Mouse (Mus musculus) forebrain, embryonic 14.5 days (tissue): ENCODE measurements around the gene Fgfr2. TPM values are rescaled to one million over a fixed set of nuclear protein-coding genes. Genes with fewer than 3 reads are reported as not detected.

Experiments
- ATAC-seq: fragments of 200-750 bp; cut with Nextera tagmentation; 2 replicates; pipeline ENCODE4 v1.8.0; 2017; ENCODE audit warnings: mild to moderate bottlenecking, moderate library complexity
- DNase-seq: peaks from one replicate; pipeline ENCODE4 v3.0.0-alpha.2; 2015; ENCODE audit warnings: low spot score
- H3K27ac ChIP-seq: fragments of 300-500 bp; sonication (generic); 2 replicates; pipeline ENCODE4 v1.5.1; 2014; ENCODE audit warnings: low read depth, mild to moderate bottlenecking, control low read depth, low read length, moderate library complexity
- H3K27me3 ChIP-seq: fragments of 300-500 bp; sonication (generic); replicated peaks from 2 replicates; pipeline ENCODE4 v1.6.1; 2014; ENCODE audit warnings: low read length, control low read depth, mixed read lengths; ENCODE audit not compliant: control insufficient read depth, insufficient read depth
- H3K36me3 ChIP-seq: fragments of 300-500 bp; sonication (generic); 2 replicates; pipeline ENCODE4 v1.6.1; 2014; ENCODE audit warnings: low read length, control low read depth; ENCODE audit not compliant: control insufficient read depth, insufficient read depth
- H3K4me1 ChIP-seq: fragments of 300-500 bp; sonication (generic); 2 replicates; pipeline ENCODE4 v1.6.1; 2014; ENCODE audit warnings: antibody characterized with exemption, low read length, control low read depth; ENCODE audit not compliant: control insufficient read depth, insufficient read depth
- H3K4me2 ChIP-seq: fragments of 300-500 bp; sonication (generic); 2 replicates; pipeline ENCODE4 v1.6.1; 2014; ENCODE audit warnings: mild to moderate bottlenecking, control low read depth, low read length
- H3K4me3 ChIP-seq: fragments of 300-500 bp; sonication (generic); 2 replicates; pipeline ENCODE4 v1.5.1; 2014; ENCODE audit warnings: low read depth, low read length, control low read depth
- H3K9ac ChIP-seq: fragments of 300-500 bp; sonication (generic); 2 replicates; pipeline ENCODE4 v1.6.1; 2014; ENCODE audit warnings: mild to moderate bottlenecking, low read length, control low read depth, moderate library complexity
- H3K9me3 ChIP-seq: fragments of 300-500 bp; sonication (generic); replicated peaks from 2 replicates; pipeline ENCODE4 v1.6.1; 2016; ENCODE audit warnings: low read length, control low read depth, mixed read lengths; ENCODE audit not compliant: control insufficient read depth
- WGBS: fragments of 180-500 bp; shearing (Covaris S2); extraction: QIAGEN DNeasy Blood & Tissue Kit; methylation state at CpG from one replicate; pipeline ENCODE4 v1.1.7; 2014; 5-methylcytosine and 5-hydroxymethylcytosine counted together
- polyA plus RNA-seq: library from polyadenylated mRNA; unstranded; fragments of >200 nt; fragmentation: Nextera tagmentation; extraction: Ambion mirVana; gene quantifications from 2 replicates; pipeline ENCODE4 v1.2.1, GENCODE M21; 2014

Gene Fgfr2
- polyA plus RNA-seq, 1 experiment from 2014 or later = 35.9 TPM

- Histone ChIP-seq H3K4me2 (no peak overlapping the region), H3K27ac (no peak overlapping the region), H3K27me3 (no peaks in the 10 kb centered on the region), H3K9ac (no peak overlapping the region), H3K9me3 (no peaks in the 10 kb centered on the region), H3K4me1 (peaks cover 6% of the 10 kb centered on the region), H3K36me3 (no peaks in the 10 kb centered on the region), H3K4me3 (no peak overlapping the region)
- ATAC-seq (no peak), DNase-seq (no peak)
- WGBS = 33% methylated on average over 5 of the region's 5 CpGs
Observed at GRCm38 (mm10) chr7:132258216-132258615, 864.9 kb downstream of the Fgfr2 start.

- no peaks in the 10 kb centered on the region for H3K27me3 ChIP-seq
- H3K4me2 ChIP-seq = no peak overlapping the region
- DNase-seq = peak; percentile 79
- H3K27ac ChIP-seq = peak overlapping the region; percentile 78
- WGBS = 76% methylated on average over 5 of the region's 5 CpGs
- peak; percentile 83 for ATAC-seq
- H3K9me3 ChIP-seq = no peaks in the 10 kb centered on the region
- peaks cover 1% of the 10 kb centered on the region for H3K4me1 ChIP-seq
- no peaks in the 10 kb centered on the region for H3K36me3 ChIP-seq
- no peak overlapping the region for H3K9ac ChIP-seq
- H3K4me3 ChIP-seq = no peak overlapping the region
Observed at GRCm38 (mm10) chr7:132253513-132253912, 869.6 kb downstream of the Fgfr2 start.

GRCm38 (mm10) chr7:132253078-132253477 lies 870.1 kb downstream of the Fgfr2 start:
- DNase-seq (no peak), ATAC-seq (peak; percentile 49; the same call in 1 of the 2 replicates)
- H3K27ac ChIP-seq = peak overlapping the region; percentile 78
- no peaks in the 10 kb centered on the region for H3K36me3 ChIP-seq
- WGBS = 66% methylated on average over 4 of the region's 4 CpGs
- no peak overlapping the region for H3K9ac ChIP-seq
- no peak overlapping the region for H3K4me3 ChIP-seq
- H3K27me3 ChIP-seq = no peaks in the 10 kb centered on the region
- peaks cover 6% of the 10 kb centered on the region for H3K4me1 ChIP-seq
- H3K9me3 ChIP-seq = no peaks in the 10 kb centered on the region
- H3K4me2 ChIP-seq = no peak overlapping the region

DNA sequence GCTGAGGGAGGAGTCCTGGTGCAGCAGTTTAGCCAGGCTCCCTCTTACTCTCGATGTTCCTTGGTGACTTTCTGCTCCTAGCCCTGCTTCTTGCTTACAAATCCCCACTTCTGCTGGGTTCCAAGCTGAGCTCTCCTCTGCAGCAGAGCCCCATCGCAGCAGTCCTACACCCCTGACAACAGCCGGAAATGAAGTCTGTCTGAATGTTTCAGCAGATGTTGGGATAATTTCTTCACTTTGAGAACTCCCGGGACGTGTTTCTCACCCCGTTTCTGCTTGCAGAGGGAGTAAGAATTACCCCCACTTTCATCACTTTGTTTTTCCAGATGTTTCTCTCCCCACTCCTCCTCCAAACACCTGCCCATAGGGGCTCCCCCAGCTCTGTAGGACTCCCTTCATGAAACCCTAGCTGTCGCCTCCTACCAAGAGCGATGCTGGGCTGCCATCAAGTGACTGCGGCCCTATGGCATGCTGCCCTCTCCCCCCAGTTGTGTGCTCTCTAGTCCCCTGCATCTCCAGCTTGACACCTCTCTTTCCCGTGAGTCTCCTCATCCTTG lies 873.5 kb downstream of the Fgfr2 start:
- ATAC-seq (no peak), DNase-seq (no peak)
- no peaks in the 10 kb centered on the region for H3K27me3 ChIP-seq
- no peak overlapping the region for H3K4me2 ChIP-seq
- no peak overlapping the region for H3K27ac ChIP-seq
- no peak overlapping the region for H3K4me3 ChIP-seq
- no peaks in the 10 kb centered on the region for H3K36me3 ChIP-seq
- H3K9me3 ChIP-seq = no peaks in the 10 kb centered on the region
- peaks cover 26% of the 10 kb centered on the region for H3K4me1 ChIP-seq
- 77% methylated on average over 10 of the region's 10 CpGs for WGBS
- H3K9ac ChIP-seq = no peak overlapping the region

DNA sequence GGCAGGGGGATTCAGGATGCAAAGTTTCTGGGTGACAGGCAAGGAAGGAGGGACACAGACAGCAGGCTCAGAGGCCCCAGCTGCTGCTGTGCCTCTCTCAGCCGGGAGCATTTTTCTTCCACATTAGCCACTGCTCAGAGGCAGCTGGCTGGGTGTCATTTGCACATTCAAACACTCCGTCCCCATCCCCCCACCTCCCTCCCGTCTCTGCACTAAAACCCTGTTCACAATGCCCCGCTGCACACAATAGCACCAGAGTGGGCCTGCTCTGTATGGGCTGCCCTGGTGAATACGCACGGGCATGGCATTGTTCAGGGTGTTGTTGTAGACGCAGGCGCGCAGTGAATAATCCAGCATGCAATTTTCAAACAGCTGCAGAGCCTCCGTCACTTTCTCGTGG lies 875.6 kb downstream of the Fgfr2 start:
- Histone ChIP-seq H3K9ac (peak overlapping the region; percentile 29; the same call in 1 of the 2 replicates), H3K4me2 (peak overlapping the region; percentile 25), H3K4me3 (no peak overlapping the region), H3K27ac (peak overlapping the region; percentile 85), H3K36me3 (no peaks in the 10 kb centered on the region), H3K9me3 (no peaks in the 10 kb centered on the region), H3K4me1 (peaks cover 26% of the 10 kb centered on the region), H3K27me3 (no peaks in the 10 kb centered on the region)
- 2% methylated on average over 11 of the region's 11 CpGs for WGBS
- ATAC-seq (peak; percentile 94), DNase-seq (peak; percentile 94)

DNA sequence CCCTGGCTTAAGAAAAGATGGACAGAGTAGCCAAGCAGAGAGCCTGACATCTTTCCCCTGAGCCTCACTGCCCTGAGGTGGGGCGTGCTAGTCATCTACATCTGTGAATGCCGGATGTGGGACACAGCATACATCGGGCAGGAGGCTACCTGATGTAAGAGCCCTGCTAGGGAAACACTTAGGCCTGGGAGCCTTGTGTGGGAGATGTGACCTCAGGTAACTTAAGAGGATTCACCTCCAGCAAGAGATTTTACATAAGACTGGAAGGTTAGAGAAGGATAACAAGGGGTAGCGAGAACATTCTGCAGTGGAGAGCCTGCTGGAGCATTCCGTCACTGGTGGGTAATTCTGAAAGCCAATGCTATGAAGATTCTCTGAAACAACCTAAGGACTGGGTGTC lies 876.1 kb downstream of the Fgfr2 start:
- Histone ChIP-seq H3K4me2 (peak overlapping the region; percentile 25), H3K4me3 (no peak overlapping the region), H3K36me3 (no peaks in the 10 kb centered on the region), H3K27me3 (no peaks in the 10 kb centered on the region), H3K4me1 (peaks cover 26% of the 10 kb centered on the region), H3K27ac (peak overlapping the region; percentile 85), H3K9ac (peak overlapping the region; percentile 29; the same call in 1 of the 2 replicates), H3K9me3 (no peaks in the 10 kb centered on the region)
- WGBS = 39% methylated on average over 5 of the region's 5 CpGs
- DNase-seq = no peak
- ATAC-seq = peak; percentile 9; the same call in 1 of the 2 replicates

DNA sequence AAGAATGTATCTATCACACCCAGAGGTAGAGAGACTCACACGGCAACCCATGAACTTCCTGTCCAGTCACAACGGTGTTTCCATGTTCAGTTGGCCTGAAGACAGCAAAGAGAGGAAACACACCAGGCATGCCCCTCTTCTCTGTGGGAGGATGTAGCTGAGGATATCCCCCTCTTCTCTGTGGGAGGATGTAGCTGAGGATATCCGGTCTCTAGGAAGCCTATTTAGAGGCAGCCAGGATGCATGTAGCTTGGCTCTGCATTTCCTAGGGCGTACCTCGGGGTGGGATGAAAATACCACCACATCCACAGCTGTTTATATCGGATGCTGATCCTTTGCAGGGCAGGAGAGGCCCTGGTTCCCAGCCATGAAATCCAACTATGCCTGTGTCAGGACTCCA lies 877.4 kb downstream of the Fgfr2 start:
- DNase-seq = no peak
- no peak overlapping the region for H3K4me2 ChIP-seq
- H3K4me1 ChIP-seq = peaks cover 26% of the 10 kb centered on the region
- H3K9me3 ChIP-seq = no peaks in the 10 kb centered on the region
- no peak for ATAC-seq
- H3K4me3 ChIP-seq = no peak overlapping the region
- no peak overlapping the region for H3K9ac ChIP-seq
- 0 out of 2 replicates have a peak, but pooled peaks cover 7% of the 10 kb centered on the region for H3K36me3 ChIP-seq
- 87% methylated on average over 6 of the region's 6 CpGs for WGBS
- no peaks in the 10 kb centered on the region for H3K27me3 ChIP-seq
- H3K27ac ChIP-seq = no peak overlapping the region

- WGBS = 95% methylated on average over 14 of the region's 14 CpGs
Observed at GRCm38 (mm10) chr7:132244637-132245036, 878.5 kb downstream of the Fgfr2 start.

GRCm38 (mm10) chr7:132243225-132243624 lies 879.9 kb downstream of the Fgfr2 start:
- H3K27ac ChIP-seq = no peak overlapping the region
- ATAC-seq = no peak
- no peak for DNase-seq

More at GRCm38 (mm10) chr7:132244637-132245036, 878.5 kb downstream of the Fgfr2 start:
- H3K27ac ChIP-seq = no peak overlapping the region
- no peaks in the 10 kb centered on the region for H3K27me3 ChIP-seq
- H3K4me3 ChIP-seq = no peak overlapping the region
- DNase-seq = no peak
- peaks cover 26% of the 10 kb centered on the region for H3K4me1 ChIP-seq
- no peak for ATAC-seq
- no peak overlapping the region for H3K4me2 ChIP-seq
- H3K9ac ChIP-seq = no peak overlapping the region
- 0 out of 2 replicates have a peak, but pooled peaks cover 7% of the 10 kb centered on the region for H3K36me3 ChIP-seq
- H3K9me3 ChIP-seq = no peaks in the 10 kb centered on the region

More at GRCm38 (mm10) chr7:132243225-132243624, 879.9 kb downstream of the Fgfr2 start:
- WGBS = 81% methylated on average over 5 of the region's 5 CpGs
- H3K4me3 ChIP-seq = no peak overlapping the region
- H3K27me3 ChIP-seq = no peaks in the 10 kb centered on the region
- H3K36me3 ChIP-seq = peaks cover 10% of the 10 kb centered on the region; the same call in 1 of the 2 replicates
- H3K4me2 ChIP-seq = no peak overlapping the region
- peaks cover 22% of the 10 kb centered on the region for H3K4me1 ChIP-seq
- H3K9me3 ChIP-seq = no peaks in the 10 kb centered on the region
- H3K9ac ChIP-seq = no peak overlapping the region
